Mouse (Mus musculus): ENCODE results near the gene Snu13.

The Snu13 gene

GRCm38 (mm10) chr15:82047080-82047883, at the start of gene Snu13:
Gene Snu13 (minus strand): TSS chr15:82047598.
- peak; percentile 94 for DNase-seq

GRCm38 (mm10) chr15:82091061-82091460, 43.7 kb upstream of the Snu13 start:
- no peak for DNase-seq

GRCm38 (mm10) chr15:82087266-82087665, 39.9 kb upstream of the Snu13 start:
- DNase-seq = peak; percentile 8

- DNase-seq = no peak
Observed at GRCm38 (mm10) chr15:82086131-82086530, 38.7 kb upstream of the Snu13 start.

- no peak for DNase-seq
Observed at GRCm38 (mm10) chr15:82085606-82086005, 38.2 kb upstream of the Snu13 start.

GRCm38 (mm10) chr15:82081161-82081560, 33.8 kb upstream of the Snu13 start:
- DNase-seq = peak; percentile 58

GRCm38 (mm10) chr15:82079883-82080282, 32.5 kb upstream of the Snu13 start:
- DNase-seq = no peak

GRCm38 (mm10) chr15:82073490-82073889, 26.1 kb upstream of the Snu13 start:
- no peak for DNase-seq

GRCm38 (mm10) chr15:82071816-82072469, 24.5 kb upstream of the Snu13 start:
- no peak for DNase-seq

GRCm38 (mm10) chr15:82069898-82070297, 22.5 kb upstream of the Snu13 start, which contains the start of gene Mei1:
Gene Mei1 (plus strand): TSS chr15:82069996.
- DNase-seq = no peak

GRCm38 (mm10) chr15:82065511-82065910, 18.1 kb upstream of the Snu13 start:
- peak; percentile 62 for DNase-seq

GRCm38 (mm10) chr15:82063909-82064308, 16.5 kb upstream of the Snu13 start:
- DNase-seq = no peak

GRCm38 (mm10) chr15:82058719-82059201, 11.4 kb upstream of the Snu13 start, which contains the start of gene 4930407I10Rik:
Gene 4930407I10Rik (plus strand): TSS chr15:82059151.
- DNase-seq = no peak

- no peak for DNase-seq
Observed at GRCm38 (mm10) chr15:82052544-82052943, 5.1 kb upstream of the Snu13 start.

- no peak for DNase-seq
Observed at GRCm38 (mm10) chr15:82046246-82046891, 1.0 kb downstream of the Snu13 start.

GRCm38 (mm10) chr15:82044166-82044784, 3.1 kb downstream of the Snu13 start:
- peak; percentile 51 for DNase-seq

- peak; percentile 73 for DNase-seq
Observed at GRCm38 (mm10) chr15:82040650-82041049, 6.7 kb downstream of the Snu13 start.

GRCm38 (mm10) chr15:82035904-82036689, 11.3 kb downstream of the Snu13 start:
- peak; percentile 51 for DNase-seq

- DNase-seq = no peak
Observed at GRCm38 (mm10) chr15:82033762-82034161, 13.6 kb downstream of the Snu13 start, which contains the start of gene Desi1. Gene Desi1 (minus strand): TSS chr15:82033862.

- no peak for DNase-seq
Observed at GRCm38 (mm10) chr15:82032386-82032785, 15.0 kb downstream of the Snu13 start.

GRCm38 (mm10) chr15:82027726-82028125, 19.7 kb downstream of the Snu13 start:
- DNase-seq = peak; percentile 77

GRCm38 (mm10) chr15:82027276-82027675, 20.1 kb downstream of the Snu13 start:
- peak; percentile 64 for DNase-seq
